Mouse (Mus musculus) cortical plate, adult 2 months (tissue): ENCODE results near the gene Foxp1. TPM values are rescaled to one million over a fixed set of nuclear protein-coding genes. Genes with fewer than 3 reads are reported as not detected.
A peak's percentile ranks its signal among the peaks of the same experiment; 100 is the strongest.

Experiments
- H3K27ac ChIP-seq: fragments of 200-500 bp; 2 replicates; pipeline ENCODE4 v1.5.1; 2012; ENCODE audit warnings: low read length, control low read depth, inconsistent platforms; ENCODE audit not compliant: insufficient read depth
- H3K4me1 ChIP-seq: fragments of 200-500 bp; 2 replicates; pipeline ENCODE4 v1.6.1; 2011; ENCODE audit warnings: low read length; ENCODE audit not compliant: control insufficient read depth, insufficient read depth
- H3K4me3 ChIP-seq: fragments of 200-500 bp; 2 replicates; pipeline ENCODE4 v1.5.1; 2011; ENCODE audit warnings: mild to moderate bottlenecking, low read length, control low read depth; ENCODE audit not compliant: insufficient read depth
- CTCF ChIP-seq: fragments of 200-500 bp; IDR thresholded peaks from 2 replicates; pipeline ENCODE4 v1.5.1; 2011; ENCODE audit warnings: mild to moderate bottlenecking, control low read depth, low read length; ENCODE audit not compliant: insufficient read depth; ENCODE audit errors: extremely low read depth
- POLR2A ChIP-seq: fragments of 200-500 bp; IDR thresholded peaks from 2 replicates; pipeline ENCODE4 v1.6.1; 2011; ENCODE audit warnings: mild to moderate bottlenecking, low read length, control low read depth; ENCODE audit not compliant: insufficient read depth; ENCODE audit errors: extremely low read depth
- polyA plus RNA-seq: library from polyadenylated mRNA; depleted of rRNA; stranded (reverse); fragments of >200 nt; gene quantifications from 2 replicates; pipeline ENCODE4 v1.2.3, GENCODE M21; 2012

Foxp1 gene
- polyA plus RNA-seq, 1 experiment: 99.2 TPM

GRCm38 (mm10) chr6:99452638-99453185 lies 69.8 kb downstream of the Foxp1 start:
- H3K4me1 ChIP-seq: no peaks in the 10 kb centered on the region
- no peak overlapping the region for H3K4me3 ChIP-seq
- peak; percentile 40 for TF ChIP-seq CTCF
- TF ChIP-seq POLR2A: no peak
- no peak overlapping the region for H3K27ac ChIP-seq

GRCm38 (mm10) chr6:99451479-99451878 lies 71.0 kb downstream of the Foxp1 start:
- no peak for TF ChIP-seq CTCF
- no peak for TF ChIP-seq POLR2A
- no peak overlapping the region for H3K27ac ChIP-seq
- H3K4me3 ChIP-seq: no peak overlapping the region
- peaks cover 2% of the 10 kb centered on the region; the same call in 1 of the 2 replicates for H3K4me1 ChIP-seq

- H3K4me3 ChIP-seq: no peak overlapping the region
Observed at GRCm38 (mm10) chr6:99447447-99447846, 75.1 kb downstream of the Foxp1 start.

GRCm38 (mm10) chr6:99446801-99447415 lies 75.6 kb downstream of the Foxp1 start:
- TF ChIP-seq POLR2A: no peak
- TF ChIP-seq CTCF: no peak
- peaks cover 7% of the 10 kb centered on the region for H3K4me1 ChIP-seq
- no peak overlapping the region for H3K4me3 ChIP-seq
- no peak overlapping the region for H3K27ac ChIP-seq

More at GRCm38 (mm10) chr6:99447447-99447846, 75.1 kb downstream of the Foxp1 start:
- TF ChIP-seq POLR2A: no peak
- no peak overlapping the region for H3K27ac ChIP-seq
- H3K4me1 ChIP-seq: peaks cover 7% of the 10 kb centered on the region

GRCm38 (mm10) chr6:99443460-99443859 lies 79.1 kb downstream of the Foxp1 start:
- no peak for TF ChIP-seq POLR2A
- no peak for TF ChIP-seq CTCF
- Histone ChIP-seq H3K4me3 (no peak overlapping the region), H3K27ac (no peak overlapping the region), H3K4me1 (peaks cover 14% of the 10 kb centered on the region)

GRCm38 (mm10) chr6:99441100-99441499 lies 81.4 kb downstream of the Foxp1 start:
- TF ChIP-seq CTCF (no peak), POLR2A (no peak)
- Histone ChIP-seq H3K27ac (0 out of 2 replicates have a peak overlapping the region, but pooled peaks have one; percentile 49), H3K4me1 (peaks cover 12% of the 10 kb centered on the region), H3K4me3 (no peak overlapping the region)

- no peak overlapping the region for H3K4me3 ChIP-seq
- TF ChIP-seq CTCF (no peak), POLR2A (no peak)
- 0 out of 2 replicates have a peak overlapping the region, but pooled peaks have one; percentile 48 for H3K27ac ChIP-seq
- peaks cover 12% of the 10 kb centered on the region for H3K4me1 ChIP-seq
Observed at GRCm38 (mm10) chr6:99440606-99441005, 81.9 kb downstream of the Foxp1 start.

GRCm38 (mm10) chr6:99439878-99440361 lies 82.6 kb downstream of the Foxp1 start:
- H3K4me1 ChIP-seq: peaks cover 12% of the 10 kb centered on the region
- H3K27ac ChIP-seq: peak overlapping the region; percentile 42; the same call in 1 of the 2 replicates
- no peak for TF ChIP-seq CTCF
- no peak for TF ChIP-seq POLR2A
- no peak overlapping the region for H3K4me3 ChIP-seq

GRCm38 (mm10) chr6:99439214-99439877 lies 83.2 kb downstream of the Foxp1 start:
- TF ChIP-seq CTCF (no peak), POLR2A (no peak)
- peak overlapping the region; percentile 42; the same call in 1 of the 2 replicates for H3K27ac ChIP-seq
- no peak overlapping the region for H3K4me3 ChIP-seq
- H3K4me1 ChIP-seq: peaks cover 12% of the 10 kb centered on the region

GRCm38 (mm10) chr6:99436371-99436770 lies 86.2 kb downstream of the Foxp1 start:
- Histone ChIP-seq H3K27ac (no peak overlapping the region), H3K4me3 (no peak overlapping the region), H3K4me1 (peaks cover 6% of the 10 kb centered on the region)
- TF ChIP-seq CTCF (no peak), POLR2A (no peak)
